Mouse (Mus musculus) kidney, postnatal 10 days (tissue): ENCODE data around the gene Gm49325.
A peak's percentile ranks its signal among the peaks of the same experiment; 100 is the strongest.

Source experiments
- DNase-seq: peaks from one replicate; pipeline ENCODE4 v3.0.0; 2021; ENCODE audit warnings: mixed read lengths

The Gm49325 gene

GRCm38 (mm10) chr10:77589749-77590148, 16.2 kb upstream of the Gm49325 start:
- no peak for DNase-seq

GRCm38 (mm10) chr10:77590812-77591211, 15.2 kb upstream of the Gm49325 start:
- peak; percentile 69 for DNase-seq

- DNase-seq = no peak
Observed at GRCm38 (mm10) chr10:77591546-77591945, 14.5 kb upstream of the Gm49325 start.

- no peak for DNase-seq
Observed at GRCm38 (mm10) chr10:77596060-77596459, 9.9 kb upstream of the Gm49325 start.

- no peak for DNase-seq
Observed at GRCm38 (mm10) chr10:77603021-77603420, 3.0 kb upstream of the Gm49325 start.

GRCm38 (mm10) chr10:77604111-77604510, 1.9 kb upstream of the Gm49325 start:
- DNase-seq = no peak

- peak; percentile 58 for DNase-seq
Observed at GRCm38 (mm10) chr10:77604958-77605357, 1.0 kb upstream of the Gm49325 start.

GRCm38 (mm10) chr10:77605368-77605767, 629 bp upstream of the Gm49325 start:
- no peak for DNase-seq

- DNase-seq = no peak
Observed at GRCm38 (mm10) chr10:77606855-77607254, 858 bp downstream of the Gm49325 start.

- DNase-seq = peak; percentile 51
Observed at GRCm38 (mm10) chr10:77607441-77607840, 1.4 kb downstream of the Gm49325 start.

- no peak for DNase-seq
Observed at GRCm38 (mm10) chr10:77608589-77608988, 2.6 kb downstream of the Gm49325 start.

- DNase-seq = no peak
Observed at GRCm38 (mm10) chr10:77610221-77610961, 4.4 kb downstream of the Gm49325 start.

- peak; percentile 80 for DNase-seq
Observed at GRCm38 (mm10) chr10:77613409-77613808, 7.4 kb downstream of the Gm49325 start.

GRCm38 (mm10) chr10:77615647-77616046, 9.7 kb downstream of the Gm49325 start:
- DNase-seq = no peak

- DNase-seq = no peak
Observed at GRCm38 (mm10) chr10:77616166-77616565, 10.2 kb downstream of the Gm49325 start.

GRCm38 (mm10) chr10:77616926-77617325, 10.9 kb downstream of the Gm49325 start:
- no peak for DNase-seq

- no peak for DNase-seq
Observed at GRCm38 (mm10) chr10:77621546-77621945, 15.5 kb downstream of the Gm49325 start.

GRCm38 (mm10) chr10:77622055-77622988, 16.3 kb downstream of the Gm49325 start, which contains the start of gene Ube2g2:
Ube2g2 (plus strand) TSS chr10:77622275.
- DNase-seq = peak; percentile 96

- DNase-seq = peak; percentile 34
Observed at GRCm38 (mm10) chr10:77623069-77623492, 17.1 kb downstream of the Gm49325 start.

GRCm38 (mm10) chr10:77623639-77624400, 17.8 kb downstream of the Gm49325 start:
- no peak for DNase-seq

- DNase-seq = no peak
Observed at GRCm38 (mm10) chr10:77624570-77624995, 18.6 kb downstream of the Gm49325 start.

GRCm38 (mm10) chr10:77626036-77626435, 20.0 kb downstream of the Gm49325 start:
- DNase-seq = no peak

- no peak for DNase-seq
Observed at GRCm38 (mm10) chr10:77626591-77626990, 20.6 kb downstream of the Gm49325 start.
